Mouse (Mus musculus): ENCODE measurements at regions not wholly inside any gene's neighbourhood (a gene's known extent, or its start where the extent isn't known, plus 50 kb on each side); places are given as distances from the start of the nearest gene placed in this dataset.

- Histone ChIP-seq H3K9me3 (ENCODE audit: low read length) (no peaks in the 10 kb centered on the region), H3K4me3 (ENCODE audit: low read length) (no peak overlapping the region), H3K27ac (ENCODE audit: low read length) (no peak overlapping the region), H3K4me2 (replicated peaks; ENCODE audit: low read depth, low read length) (no peak overlapping the region), H3K27me3 (ENCODE audit: insufficient read depth, low read length) (peaks cover 11% of the 10 kb centered on the region), H3K9ac (replicated peaks; ENCODE audit: low read length) (no peak overlapping the region), H3K4me1 (ENCODE audit: insufficient read depth, low read length) (no peaks in the 10 kb centered on the region), H3K36me3 (ENCODE audit: insufficient read depth, low read length) (no peaks in the 10 kb centered on the region)
- no peak for ATAC-seq (ENCODE audit: low FRiP score, low TSS enrichment)
- 65% methylated on average over 5 of the region's 5 CpGs for WGBS
Measured at GRCm38 (mm10) chrX:103904038-103904696, 76.9 kb downstream of the Rlim start.

DNA sequence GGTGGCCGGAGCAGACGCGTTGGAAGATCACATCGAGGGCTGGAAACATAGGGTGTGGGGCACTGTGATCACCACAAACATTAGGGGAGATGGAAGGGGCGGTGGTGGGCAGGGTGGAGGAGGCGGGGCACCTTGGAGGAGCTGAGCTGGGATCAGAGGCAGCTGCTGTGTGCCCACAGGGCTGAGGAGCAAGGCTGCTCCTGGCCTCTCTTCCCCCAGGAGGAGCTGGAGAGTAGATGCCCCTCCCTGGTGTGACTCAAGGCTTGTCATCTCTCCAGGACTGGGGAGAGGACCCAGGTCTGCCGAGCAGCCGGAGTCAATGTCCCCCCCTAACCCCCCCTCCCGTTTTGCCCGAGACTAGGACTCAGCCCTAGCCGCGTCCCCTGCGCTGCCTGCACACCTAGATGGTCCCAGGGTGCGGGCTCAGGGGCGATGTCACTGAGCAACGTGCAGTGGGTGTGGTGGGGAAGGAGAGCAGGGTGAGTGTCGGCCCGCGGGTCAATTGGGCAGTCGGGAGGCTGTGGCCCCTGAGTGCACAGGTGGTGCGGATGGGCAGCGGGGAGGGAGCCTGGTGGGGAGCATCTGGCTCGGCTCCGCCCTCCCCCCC, 57.6 kb upstream of the Slc16a2 start:
- ATAC-seq (ENCODE audit: low FRiP score, low TSS enrichment), result no peak
- Histone ChIP-seq H3K27ac (ENCODE audit: low read length) (no peak overlapping the region), H3K4me2 (replicated peaks; ENCODE audit: low read depth, low read length) (peak overlapping the region; percentile 35), H3K9ac (replicated peaks; ENCODE audit: low read length) (no peak overlapping the region), H3K27me3 (ENCODE audit: insufficient read depth, low read length) (peaks cover 40% of the 10 kb centered on the region), H3K36me3 (ENCODE audit: insufficient read depth, low read length) (no peaks in the 10 kb centered on the region), H3K4me3 (ENCODE audit: low read length) (peak overlapping the region; percentile 19), H3K9me3 (ENCODE audit: low read length) (no peaks in the 10 kb centered on the region), H3K4me1 (ENCODE audit: insufficient read depth, low read length) (no peaks in the 10 kb centered on the region)
- WGBS, result 31% methylated on average over 24 of the region's 24 CpGs
